Mouse (Mus musculus): ENCODE measurements around the gene Zfp979. TPM values are rescaled to one million over a fixed set of nuclear protein-coding genes. Genes with fewer than 3 reads are reported as not detected.
"Not testable (repeated sequence)": the region's sequence is repeated elsewhere in the genome, so short reads cannot be mapped to it uniquely, and the experiment has no call there.

Zfp979 gene
- total and polyA plus RNA-seq, 2 experiments from 2014 or later: 1.6 to 4.0 TPM

- 37% methylated on average over 1 of the region's 1 CpGs for WGBS
- Histone ChIP-seq H3K4me2 (ENCODE audit: low read depth) (no peak overlapping the region), H3K27me3 (ENCODE audit: insufficient read depth, low read length) (no peaks in the 10 kb centered on the region), H3K4me1 (ENCODE audit: insufficient read depth) (no peaks in the 10 kb centered on the region), H3K4me3 (ENCODE audit: low read depth, low read length) (no peak overlapping the region), H3K9me3 (ENCODE audit: low read length) (peaks cover 41% of the 10 kb centered on the region), H3K36me3 (ENCODE audit: insufficient read depth) (no peaks in the 10 kb centered on the region), H3K9ac (no peak overlapping the region), H3K27ac (ENCODE audit: low read depth, low read length) (no peak overlapping the region)
- no peak for DNase-seq
- no peak for ATAC-seq
- no peak for TF ChIP-seq CTCF (IDR thresholded peaks at IDR 0.05; ENCODE audit: low read depth)
Observed at GRCm38 (mm10) chr4:147601881-147602280, 40.4 kb downstream of the Zfp979 start.

GRCm38 (mm10) chr4:147598831-147599230 lies 43.5 kb downstream of the Zfp979 start:
- H3K9me3 ChIP-seq (ENCODE audit: low read length): peaks cover 26% of the 10 kb centered on the region
- H3K27me3 ChIP-seq (ENCODE audit: insufficient read depth, low read length): no peaks in the 10 kb centered on the region
- H3K4me1 ChIP-seq (ENCODE audit: insufficient read depth): no peaks in the 10 kb centered on the region
- no peaks in the 10 kb centered on the region for H3K36me3 ChIP-seq (ENCODE audit: insufficient read depth)
- no peak overlapping the region for H3K9ac ChIP-seq
- H3K4me3 ChIP-seq (ENCODE audit: low read depth, low read length): no peak overlapping the region
- no peak overlapping the region for H3K27ac ChIP-seq (ENCODE audit: low read depth, low read length)
- no peak for TF ChIP-seq CTCF (IDR thresholded peaks at IDR 0.05; ENCODE audit: low read depth)
- DNase-seq (no peak), ATAC-seq (no peak)
- H3K4me2 ChIP-seq (ENCODE audit: low read depth): no peak overlapping the region
- WGBS: 64% methylated on average over 2 of the region's 2 CpGs

- ATAC-seq (no peak), DNase-seq (no peak)
- peaks cover 20% of the 10 kb centered on the region for H3K9me3 ChIP-seq (ENCODE audit: low read length)
- TF ChIP-seq CTCF (IDR thresholded peaks at IDR 0.05; ENCODE audit: low read depth): no peak
- no peaks in the 10 kb centered on the region for H3K4me1 ChIP-seq (ENCODE audit: insufficient read depth)
- no peaks in the 10 kb centered on the region for H3K36me3 ChIP-seq (ENCODE audit: insufficient read depth)
- WGBS: 58% methylated on average over 1 of the region's 1 CpGs
- no peak overlapping the region for H3K27ac ChIP-seq (ENCODE audit: low read depth, low read length)
- H3K27me3 ChIP-seq (ENCODE audit: insufficient read depth, low read length): no peaks in the 10 kb centered on the region
- H3K4me2 ChIP-seq (ENCODE audit: low read depth): no peak overlapping the region
- no peak overlapping the region for H3K4me3 ChIP-seq (ENCODE audit: low read depth, low read length)
- no peak overlapping the region for H3K9ac ChIP-seq
Observed at GRCm38 (mm10) chr4:147597685-147598084, 44.6 kb downstream of the Zfp979 start.

- DNase-seq; H3K4me3 ChIP-seq (ENCODE audit: low read depth, low read length); H3K27me3 ChIP-seq (ENCODE audit: insufficient read depth, low read length); H3K36me3 ChIP-seq (ENCODE audit: insufficient read depth); H3K9ac ChIP-seq; H3K4me2 ChIP-seq (ENCODE audit: low read depth); ATAC-seq; H3K27ac ChIP-seq (ENCODE audit: low read depth, low read length); H3K4me1 ChIP-seq (ENCODE audit: insufficient read depth): not testable (repeated sequence)
- 84% methylated on average over 3 of the region's 3 CpGs for WGBS
- H3K9me3 ChIP-seq (ENCODE audit: low read length): peaks cover 11% of the 10 kb centered on the region; the same call in 1 of the 2 replicates
Observed at GRCm38 (mm10) chr4:147594630-147595029, 47.7 kb downstream of the Zfp979 start.

- 47% methylated on average over 1 of the region's 1 CpGs for WGBS
- TF ChIP-seq CTCF (IDR thresholded peaks at IDR 0.05; ENCODE audit: low read depth): no peak
- Histone ChIP-seq H3K4me1 (ENCODE audit: insufficient read depth) (no peaks in the 10 kb centered on the region), H3K27me3 (ENCODE audit: insufficient read depth, low read length) (no peaks in the 10 kb centered on the region), H3K4me3 (ENCODE audit: low read depth, low read length) (no peak overlapping the region), H3K9me3 (ENCODE audit: low read length) (peaks cover 22% of the 10 kb centered on the region), H3K27ac (ENCODE audit: low read depth, low read length) (no peak overlapping the region), H3K9ac (no peak overlapping the region), H3K36me3 (ENCODE audit: insufficient read depth) (no peaks in the 10 kb centered on the region), H3K4me2 (ENCODE audit: low read depth) (no peak overlapping the region)
- no peak for DNase-seq
- ATAC-seq: no peak
Observed at GRCm38 (mm10) chr4:147586511-147587473, 55.5 kb downstream of the Zfp979 start.

GRCm38 (mm10) chr4:147579371-147579770 lies 62.9 kb downstream of the Zfp979 start:
- H3K9me3 ChIP-seq (ENCODE audit: low read length): peaks cover 19% of the 10 kb centered on the region; the same call in 1 of the 2 replicates
- not testable (repeated sequence) for DNase-seq; H3K4me1 ChIP-seq (ENCODE audit: insufficient read depth); ATAC-seq; H3K4me3 ChIP-seq (ENCODE audit: low read depth, low read length); H3K4me2 ChIP-seq (ENCODE audit: low read depth); H3K27me3 ChIP-seq (ENCODE audit: insufficient read depth, low read length); H3K36me3 ChIP-seq (ENCODE audit: insufficient read depth); H3K9ac ChIP-seq; H3K27ac ChIP-seq (ENCODE audit: low read depth, low read length)
- 94% methylated on average over 4 of the region's 4 CpGs for WGBS

- not testable (repeated sequence) for ATAC-seq; H3K4me2 ChIP-seq (ENCODE audit: low read depth); H3K4me3 ChIP-seq (ENCODE audit: low read depth, low read length); H3K27ac ChIP-seq (ENCODE audit: low read depth, low read length); H3K9ac ChIP-seq; H3K9me3 ChIP-seq (ENCODE audit: low read length); DNase-seq; H3K27me3 ChIP-seq (ENCODE audit: insufficient read depth, low read length); H3K36me3 ChIP-seq (ENCODE audit: insufficient read depth); H3K4me1 ChIP-seq (ENCODE audit: insufficient read depth)
- WGBS: 87% methylated on average over 8 of the region's 8 CpGs
Observed at GRCm38 (mm10) chr4:147571156-147571555, 71.2 kb downstream of the Zfp979 start.
